Mouse (Mus musculus): ENCODE measurements at regions not wholly inside any gene's neighbourhood (a gene's known extent, or its start where the extent isn't known, plus 50 kb on each side); places are given as distances from the start of the nearest gene placed in this dataset.

GRCm38 (mm10) chr14:24833211-24833610 is 346.3 kb downstream of the Rps24 start:
- DNase-seq: no peak

- DNase-seq: no peak
Measured at GRCm38 (mm10) chr14:24838219-24838618, 351.3 kb downstream of the Rps24 start.

- DNase-seq: no peak
Measured at GRCm38 (mm10) chr14:24839056-24839455, 352.1 kb downstream of the Rps24 start.

GRCm38 (mm10) chr14:24841715-24842496 is 355.0 kb downstream of the Rps24 start:
- no peak for DNase-seq

GRCm38 (mm10) chr14:24843626-24844025 is 356.7 kb downstream of the Rps24 start:
- no peak for DNase-seq

GRCm38 (mm10) chr14:24850491-24850890 is 363.6 kb downstream of the Rps24 start:
- no peak for DNase-seq

GRCm38 (mm10) chr14:24854459-24854858 is 367.5 kb downstream of the Rps24 start:
- DNase-seq: no peak

GRCm38 (mm10) chr14:24862171-24862570 is 375.2 kb downstream of the Rps24 start:
- DNase-seq: no peak

- DNase-seq: no peak
Measured at GRCm38 (mm10) chr14:24862661-24863060, 375.7 kb downstream of the Rps24 start.

GRCm38 (mm10) chr14:24863116-24863515 is 376.2 kb downstream of the Rps24 start:
- no peak for DNase-seq

GRCm38 (mm10) chr14:24865579-24866230 is 378.8 kb downstream of the Rps24 start:
- no peak for DNase-seq

GRCm38 (mm10) chr14:24867816-24868215 is 380.9 kb downstream of the Rps24 start:
- DNase-seq: no peak

- no peak for DNase-seq
Measured at GRCm38 (mm10) chr14:24868756-24869155, 381.8 kb downstream of the Rps24 start.

GRCm38 (mm10) chr14:24870246-24870645 is 383.3 kb downstream of the Rps24 start:
- no peak for DNase-seq

- DNase-seq: no peak
Measured at GRCm38 (mm10) chr14:24871392-24871998, 384.6 kb downstream of the Rps24 start.

GRCm38 (mm10) chr14:24872931-24873330 is 386.0 kb downstream of the Rps24 start:
- DNase-seq: no peak

GRCm38 (mm10) chr14:24873406-24873805 is 386.5 kb downstream of the Rps24 start:
- no peak for DNase-seq

- no peak for DNase-seq
Measured at GRCm38 (mm10) chr14:24874426-24875155, 387.7 kb downstream of the Rps24 start.

GRCm38 (mm10) chr14:24875156-24875545 is 388.2 kb downstream of the Rps24 start:
- no peak for DNase-seq

GRCm38 (mm10) chr14:24875934-24876333 is 389.0 kb downstream of the Rps24 start:
- no peak for DNase-seq

GRCm38 (mm10) chr14:24876508-24876907 is 389.6 kb downstream of the Rps24 start:
- no peak for DNase-seq

- no peak for DNase-seq
Measured at GRCm38 (mm10) chr14:24877853-24878252, 390.9 kb downstream of the Rps24 start.

- DNase-seq: no peak
Measured at GRCm38 (mm10) chr14:24886164-24886563, 399.2 kb downstream of the Rps24 start.

Measured in thymus, adult 18-20 months (tissue).